Mouse (Mus musculus) brown adipose tissue, adult 24 weeks (tissue): ENCODE measurements around the gene Paqr4. TPM values are rescaled to one million over a fixed set of nuclear protein-coding genes. Genes with fewer than 3 reads are reported as not detected.
"Not testable (repeated sequence)": the region's sequence is repeated elsewhere in the genome, so short reads cannot be mapped to it uniquely, and the experiment has no call there.

Experiments used
- H3K27ac ChIP-seq: fragments of 200-500 bp; replicated peaks from 2 replicates; pipeline ENCODE4 v1.5.1; 2012; ENCODE audit warnings: low read depth, mild to moderate bottlenecking, low read length
- H3K4me1 ChIP-seq: fragments of 200-500 bp; 2 replicates; pipeline ENCODE4 v1.6.1; 2012; ENCODE audit warnings: low read length, mixed read lengths; ENCODE audit not compliant: control insufficient read depth, insufficient read depth, insufficient read length
- H3K4me3 ChIP-seq: fragments of 200-500 bp; 2 replicates; pipeline ENCODE4 v1.5.1; 2012; ENCODE audit warnings: low read depth, mild to moderate bottlenecking, low read length, moderate library complexity; ENCODE audit not compliant: insufficient read depth
- polyA plus RNA-seq: library from polyadenylated mRNA; stranded (reverse); fragments of >200 nt; gene quantifications from 2 replicates; pipeline ENCODE4 v1.2.4, GENCODE M21; 2012; ENCODE audit not compliant: missing spikeins, insufficient read depth, insufficient read length

Gene Paqr4
- 4.0 and 5.1 TPM in 2 replicates for polyA plus RNA-seq

- Histone ChIP-seq H3K27ac (peak within 1 kb of the TSS; percentile 69), H3K4me1 (peaks cover 7% of the 10 kb centered on the region; the same call in 1 of the 2 replicates)
Measured at GRCm38 (mm10) chr17:23740598-23741021, at the start of gene Paqr4. TSS of gene Paqr4 (minus strand) at chr17:23740867.

DNA sequence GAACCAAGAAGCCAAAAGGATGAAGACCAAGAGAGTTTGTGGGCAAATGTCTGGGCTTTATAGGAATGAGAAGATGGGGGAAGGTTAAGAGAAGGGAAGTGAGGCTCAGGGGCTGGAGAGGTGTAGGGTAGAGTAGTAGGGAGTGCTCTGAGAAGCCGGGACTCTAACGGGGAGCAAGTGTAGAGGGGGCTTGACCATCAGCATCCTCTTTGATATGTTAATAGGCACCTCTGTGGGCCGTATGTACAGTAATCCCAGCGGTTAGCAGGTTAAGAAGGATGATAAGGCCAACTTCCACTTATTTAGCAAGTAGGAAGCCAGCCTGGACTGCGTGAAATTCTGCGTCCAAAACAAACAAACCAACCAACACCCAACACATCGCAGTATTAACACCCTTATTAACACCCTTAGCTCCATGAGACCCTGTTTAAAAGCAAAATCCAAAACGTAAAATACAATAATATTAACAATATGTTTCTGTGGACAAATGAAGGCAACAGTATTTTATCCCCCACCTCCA, 49.1 kb upstream of the Paqr4 start:
- Histone ChIP-seq H3K4me3 (peak overlapping the region; percentile 55), H3K27ac (peak overlapping the region; percentile 50), H3K4me1 (peaks cover 11% of the 10 kb centered on the region; the same call in 1 of the 2 replicates)

More at GRCm38 (mm10) chr17:23740598-23741021, at the start of gene Paqr4:
- peak within 1 kb of the TSS; percentile 89 for H3K4me3 ChIP-seq

DNA sequence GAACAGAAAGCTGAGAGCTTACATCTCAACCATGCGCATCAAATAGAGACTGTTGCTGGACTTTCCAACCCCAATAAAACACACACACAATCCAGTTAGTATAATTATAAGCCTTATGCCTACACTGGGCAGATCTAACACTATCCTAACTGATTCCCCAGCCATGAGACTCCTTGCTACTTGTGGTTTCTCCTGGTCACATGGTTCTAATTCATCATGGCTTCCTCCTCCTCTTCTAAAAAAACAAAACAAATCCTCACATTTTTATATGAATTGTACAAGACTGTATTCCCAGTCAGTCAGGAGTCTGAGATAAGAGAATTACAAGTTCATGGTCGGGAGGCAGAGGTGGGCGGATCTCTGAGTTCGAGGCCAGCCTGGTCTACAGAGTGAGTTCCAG, 48.3 kb upstream of the Paqr4 start:
- H3K4me3 ChIP-seq, result no peak overlapping the region
- no peak overlapping the region for H3K27ac ChIP-seq
- H3K4me1 ChIP-seq, result peaks cover 11% of the 10 kb centered on the region; the same call in 1 of the 2 replicates

DNA sequence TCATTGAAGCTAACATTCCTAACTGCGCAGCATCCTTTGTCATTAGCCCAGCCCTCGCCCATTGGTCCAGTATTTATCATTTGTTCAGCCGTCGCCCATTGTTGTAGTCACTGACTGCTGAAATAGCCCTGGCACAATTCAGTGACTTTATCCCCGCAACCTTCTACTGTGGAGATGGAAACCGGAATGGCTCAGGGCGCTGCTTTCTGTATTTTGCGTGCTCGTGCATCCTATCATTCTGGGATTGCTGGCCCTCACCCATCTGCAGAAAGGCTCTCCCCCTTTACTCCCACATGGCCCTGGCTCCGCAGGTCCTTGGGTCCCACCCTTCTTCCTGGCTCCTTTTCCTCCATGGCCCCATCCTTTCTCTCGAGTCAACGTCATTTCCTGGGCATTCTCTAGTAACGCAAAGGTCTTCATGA, 45.9 kb upstream of the Paqr4 start:
- peak overlapping the region; percentile 74 for H3K4me3 ChIP-seq
- no peak overlapping the region for H3K27ac ChIP-seq
- peaks cover 9% of the 10 kb centered on the region; the same call in 1 of the 2 replicates for H3K4me1 ChIP-seq

- no peak within 1 kb of the TSS for H3K27ac ChIP-seq
- peak within 1 kb of the TSS; percentile 74 for H3K4me3 ChIP-seq
- H3K4me1 ChIP-seq, result peaks cover 7% of the 10 kb centered on the region; the same call in 1 of the 2 replicates
Measured at GRCm38 (mm10) chr17:23785561-23786471, 45.1 kb upstream of the Paqr4 start, which contains the start of gene Flywch2. TSS of gene Flywch2 (minus strand) at chr17:23786081.

GRCm38 (mm10) chr17:23783352-23783751, 42.7 kb upstream of the Paqr4 start:
- Histone ChIP-seq H3K4me1 (no peaks in the 10 kb centered on the region), H3K27ac (no peak overlapping the region), H3K4me3 (no peak overlapping the region)

GRCm38 (mm10) chr17:23778447-23778846, 37.8 kb upstream of the Paqr4 start:
- Histone ChIP-seq H3K27ac (no peak overlapping the region), H3K4me3 (no peak overlapping the region), H3K4me1 (no peaks in the 10 kb centered on the region)

GRCm38 (mm10) chr17:23777141-23777540, 36.5 kb upstream of the Paqr4 start:
- Histone ChIP-seq H3K4me1 (no peaks in the 10 kb centered on the region), H3K27ac (no peak overlapping the region), H3K4me3 (no peak overlapping the region)

DNA sequence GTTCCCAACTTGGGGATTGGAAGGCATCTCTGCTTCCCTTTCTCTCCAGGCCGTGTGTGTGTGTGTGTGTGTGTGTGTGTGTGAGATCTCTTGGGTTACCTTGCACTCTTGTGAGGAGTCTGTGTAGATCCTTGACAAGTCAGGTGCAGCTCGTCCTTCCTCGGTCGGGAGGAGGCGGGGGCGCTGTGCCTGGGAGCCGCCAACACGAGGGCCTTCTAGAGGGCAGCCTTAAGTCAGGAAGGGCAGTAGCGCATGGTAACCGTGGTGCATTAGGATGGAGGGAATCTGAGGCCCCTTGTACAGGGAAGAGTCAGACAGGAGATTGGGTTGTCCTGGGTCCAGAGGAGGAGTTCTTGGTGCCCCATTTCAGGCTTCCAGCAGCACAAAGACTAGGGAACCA, 35.5 kb upstream of the Paqr4 start:
- Histone ChIP-seq H3K4me3 (no peak overlapping the region), H3K27ac (no peak overlapping the region), H3K4me1 (no peaks in the 10 kb centered on the region)

- Histone ChIP-seq H3K4me1 (no peaks in the 10 kb centered on the region), H3K4me3 (no peak overlapping the region), H3K27ac (no peak overlapping the region)
Measured at GRCm38 (mm10) chr17:23774090-23774489, 33.4 kb upstream of the Paqr4 start.

DNA sequence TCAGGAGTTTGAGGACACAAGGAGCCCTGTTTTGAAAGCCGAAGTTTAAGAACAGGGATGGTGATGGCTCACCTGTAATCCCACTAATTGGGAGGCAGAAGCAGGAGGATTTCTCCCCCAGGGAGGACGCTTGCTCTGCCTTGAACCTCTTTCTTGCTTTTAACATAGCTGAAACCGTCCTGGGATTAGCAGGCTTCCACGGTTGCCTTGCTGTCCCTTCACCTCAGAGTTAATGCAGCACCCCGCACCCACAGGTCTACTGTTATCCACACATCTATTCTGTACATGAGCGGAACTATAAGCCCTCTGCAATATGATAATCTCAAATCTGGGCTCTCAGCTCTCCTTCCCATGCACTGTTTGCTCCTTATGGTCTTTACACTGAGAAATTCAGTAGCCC, 33.0 kb upstream of the Paqr4 start:
- no peaks in the 10 kb centered on the region for H3K4me1 ChIP-seq
- H3K4me3 ChIP-seq, result no peak overlapping the region
- H3K27ac ChIP-seq, result no peak overlapping the region

DNA sequence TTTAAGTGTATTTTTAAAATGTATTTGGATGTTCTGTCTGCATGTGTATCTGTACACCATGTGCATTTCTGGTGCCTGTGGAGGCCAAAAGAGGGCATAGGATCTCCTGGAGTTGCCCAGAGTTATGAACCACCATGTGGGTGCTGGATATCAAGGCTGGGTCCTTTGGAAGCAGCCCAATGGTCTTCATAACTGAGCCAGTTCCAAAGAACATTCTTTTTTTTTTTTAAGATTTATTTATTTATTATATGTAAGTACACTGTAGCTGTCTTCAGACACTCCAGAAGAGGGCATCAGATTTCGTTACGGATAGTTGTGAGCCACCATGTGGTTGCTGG, 31.5 kb upstream of the Paqr4 start:
- H3K4me1 ChIP-seq, H3K4me3 ChIP-seq, H3K27ac ChIP-seq: not testable (repeated sequence)

- peak within 1 kb of the TSS; percentile 89 for H3K4me3 ChIP-seq
- peak within 1 kb of the TSS; percentile 44 for H3K27ac ChIP-seq
- no peaks in the 10 kb centered on the region for H3K4me1 ChIP-seq
Measured at GRCm38 (mm10) chr17:23771284-23772218, 30.9 kb upstream of the Paqr4 start, which contains the start of gene Flywch1. TSS of gene Flywch1 (minus strand) at chr17:23771602.

DNA sequence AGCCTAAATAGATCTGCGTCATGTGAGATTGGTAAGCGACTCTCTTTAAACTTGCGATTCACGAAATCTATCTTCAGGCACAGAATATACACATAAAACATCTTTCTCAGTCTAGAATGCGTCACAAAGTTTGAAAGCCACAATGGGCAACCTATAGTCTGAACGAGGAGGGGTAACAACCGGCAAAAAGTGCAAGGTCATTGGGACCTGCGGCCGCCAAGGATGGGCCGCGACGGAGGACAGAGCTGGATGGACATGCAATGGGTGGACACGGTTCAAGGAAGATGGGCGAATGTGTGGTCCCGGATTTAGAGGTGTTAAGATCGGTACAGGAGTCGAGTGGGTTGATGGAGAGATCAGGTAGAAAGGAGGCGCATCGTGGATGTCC, 30.2 kb upstream of the Paqr4 start:
- Histone ChIP-seq H3K27ac (peak overlapping the region; percentile 44), H3K4me3 (peak overlapping the region; percentile 89), H3K4me1 (no peaks in the 10 kb centered on the region)

- Histone ChIP-seq H3K4me3 (peak overlapping the region; percentile 89), H3K27ac (no peak overlapping the region), H3K4me1 (no peaks in the 10 kb centered on the region)
Measured at GRCm38 (mm10) chr17:23770493-23770892, 29.8 kb upstream of the Paqr4 start.
